Mouse (Mus musculus) neural tube, embryonic 10.5 days (tissue): ENCODE results near the gene Nox4.
"Not testable (repeated sequence)": the region's sequence is repeated elsewhere in the genome, so short reads cannot be mapped to it uniquely, and the experiment has no call there.

Source experiments
- DNase-seq: peaks from one replicate; pipeline ENCODE4 v3.0.0-alpha.2; 2017; ENCODE audit warnings: low spot score; ENCODE audit errors: extremely low spot score

Nox4 gene

DNA sequence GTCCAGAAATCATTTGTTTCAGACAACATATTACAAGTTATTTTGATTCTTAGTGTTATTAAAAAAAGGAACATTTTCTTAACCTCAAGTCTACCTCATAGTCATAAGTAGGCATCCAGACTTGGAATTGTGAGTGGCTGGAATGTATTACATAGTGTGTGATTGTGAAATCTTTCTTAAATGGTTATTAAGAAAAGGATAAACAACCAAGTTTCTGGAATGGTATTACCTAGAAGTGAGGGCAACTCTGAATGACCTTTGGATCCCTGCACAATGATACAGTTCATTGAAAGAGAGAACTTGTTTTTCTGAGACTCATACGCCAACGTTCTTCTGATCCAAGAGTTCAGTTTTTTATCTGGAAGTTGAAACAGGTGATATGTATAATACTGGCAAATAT, 125.4 kb downstream of the Nox4 start:
- DNase-seq: no peak

GRCm38 (mm10) chr7:87374322-87374721, 128.4 kb downstream of the Nox4 start:
- DNase-seq: no peak

DNA sequence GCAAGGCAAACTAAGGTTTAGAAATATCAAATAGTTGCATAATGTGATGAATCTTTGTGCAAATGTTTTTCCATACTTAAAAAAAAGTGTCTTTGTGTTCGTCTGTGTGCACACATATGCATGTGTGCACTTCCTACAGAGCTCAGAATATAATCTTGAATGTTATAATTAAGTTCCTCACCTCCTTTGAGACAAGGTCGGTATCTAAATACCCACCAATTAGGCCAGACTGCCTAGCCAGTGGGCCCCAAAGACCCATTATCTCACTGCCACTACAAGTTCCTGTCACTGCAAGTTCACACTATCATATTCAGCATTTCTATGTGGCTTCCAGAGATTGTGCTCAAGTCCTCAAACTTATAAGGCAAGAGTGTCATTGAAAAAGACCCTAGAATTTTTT, 129.0 kb downstream of the Nox4 start:
- no peak for DNase-seq

- no peak for DNase-seq
Observed at GRCm38 (mm10) chr7:87397023-87397422, 151.1 kb downstream of the Nox4 start.

DNA sequence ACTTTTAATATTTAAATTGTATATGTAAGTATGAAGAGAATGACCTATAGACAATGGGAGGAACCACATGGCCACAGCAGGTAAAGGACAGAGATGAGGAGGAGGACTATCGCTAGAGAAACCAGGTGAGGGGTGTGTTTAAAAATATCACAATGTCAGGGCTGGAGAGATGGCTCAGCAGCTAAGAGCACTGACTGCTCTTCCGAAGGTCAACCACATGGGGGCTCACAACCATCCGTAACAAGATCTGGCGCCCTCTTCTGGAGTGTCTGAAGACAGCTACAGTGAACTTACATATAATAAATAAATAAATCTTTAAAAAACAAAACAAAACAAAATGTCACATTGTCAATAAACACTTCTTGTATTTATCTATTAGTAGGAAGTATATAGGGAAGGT, 165.5 kb downstream of the Nox4 start:
- DNase-seq: not testable (repeated sequence)

DNA sequence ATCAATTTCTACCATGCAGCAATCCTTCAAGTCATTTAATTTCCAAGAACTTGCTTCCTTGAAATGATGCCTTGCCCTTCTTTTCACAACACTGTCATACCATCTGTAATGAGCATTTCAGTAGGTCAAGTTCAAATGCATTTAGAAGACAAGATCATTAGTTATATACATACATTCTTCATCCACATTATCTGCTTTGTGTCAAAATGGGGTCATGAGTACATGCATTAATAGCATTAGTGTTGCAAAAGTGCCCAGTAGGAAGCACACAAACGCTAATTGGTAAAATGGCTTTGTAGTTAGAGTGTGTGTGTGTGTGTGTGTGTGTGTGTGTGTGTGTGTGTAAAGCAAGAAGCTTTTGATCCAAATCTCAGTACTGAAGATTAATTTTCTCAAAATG, 167.4 kb downstream of the Nox4 start:
- no peak for DNase-seq
